Mouse (Mus musculus) midbrain, embryonic 16.5 days (tissue): ENCODE data around the gene Adgrf3. TPM values are rescaled to one million over a fixed set of nuclear protein-coding genes. Genes with fewer than 3 reads are reported as not detected.

ENCODE experiments used
- ATAC-seq: fragments of 200-750 bp; cut with Nextera tagmentation; 2 replicates; pipeline ENCODE4 v1.8.0; 2017; ENCODE audit warnings: moderate TSS enrichment
- H3K27ac ChIP-seq: fragments of 300-500 bp; sonication (generic); 2 replicates; pipeline ENCODE4 v1.5.1; 2014; ENCODE audit warnings: mild to moderate bottlenecking, low read length, mixed read lengths
- H3K27me3 ChIP-seq: fragments of 300-500 bp; sonication (generic); 2 replicates; pipeline ENCODE4 v1.6.1; 2014; ENCODE audit warnings: low read depth, low read length, mixed read lengths; ENCODE audit not compliant: control insufficient read depth, insufficient read depth
- H3K36me3 ChIP-seq: fragments of 300-500 bp; sonication (generic); 2 replicates; pipeline ENCODE4 v1.6.1; 2014; ENCODE audit warnings: mild to moderate bottlenecking, low read length, moderate library complexity, mixed read lengths; ENCODE audit not compliant: control insufficient read depth, insufficient read depth
- H3K4me1 ChIP-seq: fragments of 300-500 bp; sonication (generic); 2 replicates; pipeline ENCODE4 v1.6.1; 2014; ENCODE audit warnings: mild to moderate bottlenecking, low read length, mixed read lengths; ENCODE audit not compliant: control insufficient read depth, insufficient read depth
- H3K4me2 ChIP-seq: fragments of 300-500 bp; sonication (generic); 2 replicates; pipeline ENCODE4 v1.6.1; 2014; ENCODE audit warnings: mild to moderate bottlenecking, low read length, mixed read lengths
- H3K4me3 ChIP-seq: fragments of 300-500 bp; sonication (generic); 2 replicates; pipeline ENCODE4 v1.5.1; 2014; ENCODE audit warnings: low read depth, mild to moderate bottlenecking, low read length, moderate library complexity, mixed read lengths
- H3K9ac ChIP-seq: fragments of 300-500 bp; sonication (generic); 2 replicates; pipeline ENCODE4 v1.6.1; 2014; ENCODE audit warnings: low read depth, low read length, mixed read lengths
- H3K9me3 ChIP-seq: fragments of 300-500 bp; sonication (generic); replicated peaks from 2 replicates; pipeline ENCODE4 v1.6.1; 2014; ENCODE audit warnings: mild to moderate bottlenecking, low read length, mixed read lengths; ENCODE audit not compliant: control insufficient read depth, poor library complexity, severe bottlenecking
- WGBS: fragments of 180-500 bp; shearing (Covaris S2); extraction: QIAGEN DNeasy Blood & Tissue Kit; methylation state at CpG from one replicate; pipeline ENCODE4 v1.1.7; 2014; 5-methylcytosine and 5-hydroxymethylcytosine counted together
- microRNA counts: library from miRNA; unstranded; fragments of <30 nt; microRNA quantifications from one replicate; lab custom pipeline; 2016
- microRNA-seq: library from miRNA; unstranded; fragments of <30 nt; microRNA quantifications from one replicate; pipeline ENCODE4, GENCODE M21; 2017
- polyA plus RNA-seq: library from polyadenylated mRNA; unstranded; fragments of >200 nt; fragmentation: Nextera tagmentation; extraction: Ambion mirVana; gene quantifications from 2 replicates; pipeline ENCODE4 v1.2.1, GENCODE M21; 2015

The Adgrf3 gene
- polyA plus RNA-seq, 1 experiment from 2014 or later, result not detected

- Histone ChIP-seq H3K4me3 (no peak overlapping the region), H3K9ac (no peak overlapping the region), H3K27ac (no peak overlapping the region), H3K36me3 (no peaks in the 10 kb centered on the region), H3K4me1 (peaks cover 25% of the 10 kb centered on the region), H3K4me2 (no peak overlapping the region), H3K9me3 (no peaks in the 10 kb centered on the region), H3K27me3 (no peaks in the 10 kb centered on the region)
- 73% methylated on average over 4 of the region's 4 CpGs for WGBS
- ATAC-seq, result no peak
These were observed 53.5 kb downstream of the Adgrf3 start for GRCm38 (mm10) chr5:30152007-30152406.

GRCm38 (mm10) chr5:30148133-30148920 is 57.2 kb downstream of the Adgrf3 start:
- Histone ChIP-seq H3K4me2 (no peak overlapping the region), H3K27me3 (no peaks in the 10 kb centered on the region), H3K4me3 (no peak overlapping the region), H3K4me1 (peaks cover 9% of the 10 kb centered on the region; the same call in 1 of the 2 replicates), H3K9me3 (no peaks in the 10 kb centered on the region), H3K9ac (no peak overlapping the region), H3K27ac (no peak overlapping the region), H3K36me3 (peaks cover 17% of the 10 kb centered on the region)
- 83% methylated on average over 5 of the region's 5 CpGs for WGBS
- ATAC-seq, result no peak

- no peak overlapping the region for H3K4me2 ChIP-seq
- H3K27me3 ChIP-seq, result no peaks in the 10 kb centered on the region
- H3K27ac ChIP-seq, result no peak overlapping the region
- no peak overlapping the region for H3K4me3 ChIP-seq
- H3K9me3 ChIP-seq, result no peaks in the 10 kb centered on the region
- H3K9ac ChIP-seq, result no peak overlapping the region
- peaks cover 25% of the 10 kb centered on the region for H3K36me3 ChIP-seq
- ATAC-seq, result no peak
- 94% methylated on average over 6 of the region's 6 CpGs for WGBS
- H3K4me1 ChIP-seq, result peaks cover 3% of the 10 kb centered on the region; the same call in 1 of the 2 replicates
These were observed 59.0 kb downstream of the Adgrf3 start for GRCm38 (mm10) chr5:30146526-30146925.

MicroRNAs within 50 kb of the gene (microRNA counts, 519-probe panel; counts per million panel counts)
- 1,550 counts per million, percentile 29 among the panel's probes with 10 or more counts for microRNA mmu-miR-1960 (lab: Ali Mortazavi, UCI)

Small RNAs within 50 kb of the gene (microRNA-seq; reads per million reads assigned to microRNA genes)
- 1.4 reads per million for gene Mir1960

Other genes starting within 250 kb of the Adgrf3 start
- gene Il6, start 192.6 kb downstream of the Adgrf3 start, polyA plus RNA-seq, result not detected in 2 replicates
- gene Tyms, start 132.1 kb downstream of the Adgrf3 start, polyA plus RNA-seq, result 33.3 and 38.7 TPM in 2 replicates
- gene Garem2, start 100.6 kb downstream of the Adgrf3 start, polyA plus RNA-seq, result 6.9 and 8.1 TPM in 2 replicates
- 2.6 and 3.7 TPM in 2 replicates for gene 3110082J24Rik, start 99.6 kb downstream of the Adgrf3 start, polyA plus RNA-seq
- gene Hadha, start 50.6 kb downstream of the Adgrf3 start, polyA plus RNA-seq, result 61.6 and 62.3 TPM in 2 replicates
- 52.1 and 53.6 TPM in 2 replicates for gene Hadhb, start 50.5 kb downstream of the Adgrf3 start, polyA plus RNA-seq
- gene Selenoi, start 26.9 kb upstream of the Adgrf3 start, polyA plus RNA-seq, result 32.5 and 34.7 TPM in 2 replicates
- 9.5 and 10.2 TPM in 2 replicates for gene Drc1, start 75.7 kb upstream of the Adgrf3 start, polyA plus RNA-seq